Comparison of ENCODE assay signal across 11 mouse cellular contexts in the genomic region with DNA sequence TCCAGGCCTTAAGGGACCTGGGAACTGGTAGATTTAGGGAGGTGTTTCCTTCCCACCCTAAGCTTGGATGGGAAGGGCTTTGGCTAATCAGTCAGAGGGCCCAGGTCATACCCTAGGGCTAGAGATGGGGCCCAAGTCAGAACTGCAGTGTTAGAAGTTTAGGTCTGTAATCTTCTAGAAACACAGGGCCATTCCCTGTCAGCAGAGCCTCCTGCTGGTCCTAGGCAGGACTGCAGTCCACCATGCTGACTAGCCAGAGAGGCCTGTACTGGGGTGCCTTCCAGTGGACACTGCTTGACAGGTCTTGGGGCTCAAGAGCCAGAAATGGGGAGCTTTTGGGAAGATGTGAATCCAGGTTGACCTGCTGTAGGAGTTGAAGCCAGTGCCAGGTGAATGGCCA. TPM values are rescaled to one million over a fixed set of nuclear protein-coding genes. Genes with fewer than 3 reads are reported as not detected.
A peak's percentile ranks its signal among the peaks of the same experiment; 100 is the strongest.
DNase-seq lines count a peak whose midpoint lies in the region; ATAC-seq and TF ChIP-seq lines count a peak whose summit lies in the region.
"Had no signal": no experiment of that assay in that cellular context is flagged by ENCODE, and none has a peak within 500 bp of the region (broad histone marks: within the 10 kb centered on the region; RNA-seq: fewer than 3 reads in every experiment).

No protein-coding gene starts in this region.

- no peaks in the 10 kb centered on the region for H3K4me1 ChIP-seq in lung, adult 2 months (ENCODE audit: control insufficient read depth, insufficient read depth, low read length)
- 0 out of 2 replicates have a peak, but pooled peaks cover 9% of the 10 kb centered on the region for H3K4me1 ChIP-seq in kidney, postnatal 0 days (replicated peaks; ENCODE audit: insufficient read depth, low read length)
- H3K4me1 ChIP-seq: hindbrain, embryonic 15.5 days; limb, embryonic 15.5 days had no signal

- no peak for TF ChIP-seq POLR2A in lung, adult 2 months (IDR thresholded peaks at IDR 0.05; ENCODE audit: borderline replicate concordance, extremely low read depth, low read depth, low read length)

- no peaks in the 10 kb centered on the region for H3K27me3 ChIP-seq in kidney, postnatal 0 days (ENCODE audit: insufficient read depth, low read length)
- H3K27me3 ChIP-seq: hindbrain, embryonic 15.5 days; limb, embryonic 15.5 days had no signal

- H3K36me3 ChIP-seq in kidney, postnatal 0 days (ENCODE audit: insufficient read depth, low read length) = no peaks in the 10 kb centered on the region
- H3K36me3 ChIP-seq: hindbrain, embryonic 15.5 days; limb, embryonic 15.5 days had no signal

- peak; percentile 56 for DNase-seq in adrenal gland, postnatal 14 days
- DNase-seq in adrenal gland, adult 8-10 months = no peak
- no peak for DNase-seq in lung, adult 2 months
- no peak for DNase-seq in lung, adult 18-20 months
- no peak for DNase-seq in kidney, postnatal 0 days (ENCODE audit: low spot score)
- peak; percentile 20 for DNase-seq in thymus, postnatal 0 days (ENCODE audit: low spot score)
- DNase-seq in layer of hippocampus, adult 8-10 months (ENCODE audit: low spot score in 2 of 2) = no peak
- no peak for DNase-seq in left cerebral cortex, adult 11 months (ENCODE audit: low spot score)

- H3K4me3 ChIP-seq in lung, adult 2 months (replicated peaks; ENCODE audit: extremely low read depth, low read depth, low read length) = no peak overlapping the region
- H3K4me3 ChIP-seq in kidney, postnatal 0 days (replicated peaks; ENCODE audit: low read depth, low read length) = no peak overlapping the region
- H3K4me3 ChIP-seq: hindbrain, embryonic 15.5 days; limb, embryonic 15.5 days; myocyte had no signal

- no peaks in the 10 kb centered on the region for H3K9me3 ChIP-seq in kidney, postnatal 0 days (replicated peaks; ENCODE audit: low read length)
- H3K9me3 ChIP-seq: hindbrain, embryonic 15.5 days; limb, embryonic 15.5 days had no signal

- no peak overlapping the region for H3K9ac ChIP-seq in kidney, postnatal 0 days (ENCODE audit: low read depth, low read length)
- H3K9ac ChIP-seq: hindbrain, embryonic 15.5 days; limb, embryonic 15.5 days had no signal

- no peak for ATAC-seq in kidney, postnatal 0 days (replicated peaks; ENCODE audit: low FRiP score, low read depth)

- no peak overlapping the region for H3K4me2 ChIP-seq in kidney, postnatal 0 days (ENCODE audit: low read length)
- H3K4me2 ChIP-seq: hindbrain, embryonic 15.5 days; limb, embryonic 15.5 days had no signal

- H3K27ac ChIP-seq in kidney, postnatal 0 days = no peak overlapping the region
- H3K27ac ChIP-seq: hindbrain, embryonic 15.5 days; limb, embryonic 15.5 days had no signal

- peak; percentile 50 for TF ChIP-seq CTCF in lung, adult 2 months (IDR thresholded peaks at IDR 0.05; ENCODE audit: insufficient read depth, low read length)
- TF ChIP-seq CTCF in kidney, postnatal 0 days (IDR thresholded peaks at IDR 0.05; ENCODE audit: low read depth) = peak; percentile 57

RNA-seq across cellular contexts. Expression of a gene that starts 8.2 kb away (rescaled TPM):
- 6.9 and 8.3 TPM in 2 replicates for total RNA-seq in adrenal gland, postnatal 14 days (2021)
- 10 to 100 TPM in 2 of 4 experiments, 1 to 10 TPM in 2; 7.4 to 14.4 (median 10.5) TPM for total RNA-seq in adrenal gland, adult 8-10 months (2022)
- polyA plus RNA-seq in lung, adult 2 months (2012; rRNA removed) = 66.9 and 71.0 TPM in 2 replicates
- 12.2 and 12.7 TPM in 2 replicates for polyA plus RNA-seq in kidney, postnatal 0 days (2015; fragmentation: Nextera tagmentation; extraction: Ambion mirVana)
- polyA plus RNA-seq in thymus, postnatal 0 days (2015; fragmentation: Nextera tagmentation; extraction: Ambion mirVana) = 2.4 TPM in 2 replicates
- 1 to 10 TPM; 2.2 to 5.2 (median 2.9) TPM for total RNA-seq in layer of hippocampus, adult 8-10 months (2022)

Comparison
In these comparisons a context has a peak if more than half of its experiments do, and no peak if none do; other contexts are left out.
1. DNase-seq: peak in adrenal gland, postnatal 14 days (single experiment) and thymus, postnatal 0 days (single experiment); none in adrenal gland, adult 8-10 months (single experiment), lung, adult 2 months (single experiment), lung, adult 18-20 months (0 of 2), kidney, postnatal 0 days (single experiment), layer of hippocampus, adult 8-10 months (0 of 2) and left cerebral cortex, adult 11 months (single experiment).